Mouse (Mus musculus): Measurements from ENCODE around the gene Lsp1. TPM values are rescaled to one million over a fixed set of nuclear protein-coding genes. Genes with fewer than 3 reads are reported as not detected.
A peak's percentile ranks its signal among the peaks of the same experiment; 100 is the strongest.

Lsp1 gene
- polyA plus RNA-seq, 1 experiment, result 159 TPM

- H3K4me1 ChIP-seq (ENCODE audit: control insufficient read depth, insufficient read depth, low read length), result peaks cover 33% of the 10 kb centered on the region
- TF ChIP-seq CTCF (IDR thresholded peaks at IDR 0.05; ENCODE audit: borderline replicate concordance, insufficient read depth, low read length) (no peak), POLR2A (IDR thresholded peaks at IDR 0.05; ENCODE audit: low read depth, low read length) (no peak)
- H3K4me3 ChIP-seq (ENCODE audit: insufficient read depth, low read length), result no peak overlapping the region
- H3K27ac ChIP-seq (ENCODE audit: insufficient read depth, low read length), result peak overlapping the region; percentile 96
Measured at GRCm38 (mm10) chr7:142479886-142480285, 19.3 kb downstream of the Lsp1 start.

- peaks cover 38% of the 10 kb centered on the region for H3K4me1 ChIP-seq (ENCODE audit: control insufficient read depth, insufficient read depth, low read length)
- no peak overlapping the region for H3K4me3 ChIP-seq (ENCODE audit: insufficient read depth, low read length)
- TF ChIP-seq POLR2A (IDR thresholded peaks at IDR 0.05; ENCODE audit: low read depth, low read length) (no peak), CTCF (IDR thresholded peaks at IDR 0.05; ENCODE audit: borderline replicate concordance, insufficient read depth, low read length) (no peak)
Measured at GRCm38 (mm10) chr7:142480661-142481060, 20.1 kb downstream of the Lsp1 start.

DNA sequence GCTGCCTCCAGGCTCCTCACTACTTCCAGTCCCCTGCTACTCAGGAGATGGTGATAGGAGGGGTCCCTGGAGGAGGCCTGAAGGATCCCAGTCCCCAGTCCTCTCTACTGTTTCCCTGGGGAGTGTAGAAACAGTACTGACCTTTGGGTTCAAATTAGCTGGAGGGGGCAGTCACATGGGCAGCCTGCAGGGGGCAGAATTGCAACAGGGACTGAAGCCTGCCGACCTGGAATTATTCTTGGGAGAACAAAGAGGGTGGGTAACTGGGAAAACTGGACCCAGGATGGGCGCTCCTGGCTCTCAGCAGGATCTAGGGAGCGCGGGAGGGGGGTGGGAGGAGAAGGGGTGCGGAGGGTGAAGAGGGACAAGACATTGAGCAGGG, 20.6 kb downstream of the Lsp1 start:
- Histone ChIP-seq H3K4me1 (ENCODE audit: control insufficient read depth, insufficient read depth, low read length) (peaks cover 38% of the 10 kb centered on the region), H3K4me3 (ENCODE audit: insufficient read depth, low read length) (no peak overlapping the region), H3K27ac (ENCODE audit: insufficient read depth, low read length) (peak overlapping the region; percentile 96)
- 0 out of 2 replicates have a peak, but pooled peaks have one; percentile 40 for TF ChIP-seq CTCF (IDR thresholded peaks at IDR 0.05; ENCODE audit: borderline replicate concordance, insufficient read depth, low read length)
- TF ChIP-seq POLR2A (IDR thresholded peaks at IDR 0.05; ENCODE audit: low read depth, low read length), result 0 out of 2 replicates have a peak, but pooled peaks have one; percentile 9

More at GRCm38 (mm10) chr7:142480661-142481060, 20.1 kb downstream of the Lsp1 start:
- H3K27ac ChIP-seq (ENCODE audit: insufficient read depth, low read length), result peak overlapping the region; percentile 96

GRCm38 (mm10) chr7:142481568-142482255, 21.1 kb downstream of the Lsp1 start:
- Histone ChIP-seq H3K27ac (ENCODE audit: insufficient read depth, low read length) (peak overlapping the region; percentile 96), H3K4me3 (ENCODE audit: insufficient read depth, low read length) (no peak overlapping the region), H3K4me1 (ENCODE audit: control insufficient read depth, insufficient read depth, low read length) (peaks cover 38% of the 10 kb centered on the region)
- TF ChIP-seq POLR2A (IDR thresholded peaks at IDR 0.05; ENCODE audit: low read depth, low read length) (no peak; the same call in 1 of the 2 replicates), CTCF (IDR thresholded peaks at IDR 0.05; ENCODE audit: borderline replicate concordance, insufficient read depth, low read length) (no peak)

GRCm38 (mm10) chr7:142482256-142482609, 21.6 kb downstream of the Lsp1 start:
- H3K4me3 ChIP-seq (ENCODE audit: insufficient read depth, low read length), result no peak overlapping the region
- peak overlapping the region; percentile 96 for H3K27ac ChIP-seq (ENCODE audit: insufficient read depth, low read length)
- peak; percentile 38; the same call in 1 of the 2 replicates for TF ChIP-seq POLR2A (IDR thresholded peaks at IDR 0.05; ENCODE audit: low read depth, low read length)
- no peak for TF ChIP-seq CTCF (IDR thresholded peaks at IDR 0.05; ENCODE audit: borderline replicate concordance, insufficient read depth, low read length)
- H3K4me1 ChIP-seq (ENCODE audit: control insufficient read depth, insufficient read depth, low read length), result peaks cover 38% of the 10 kb centered on the region

DNA sequence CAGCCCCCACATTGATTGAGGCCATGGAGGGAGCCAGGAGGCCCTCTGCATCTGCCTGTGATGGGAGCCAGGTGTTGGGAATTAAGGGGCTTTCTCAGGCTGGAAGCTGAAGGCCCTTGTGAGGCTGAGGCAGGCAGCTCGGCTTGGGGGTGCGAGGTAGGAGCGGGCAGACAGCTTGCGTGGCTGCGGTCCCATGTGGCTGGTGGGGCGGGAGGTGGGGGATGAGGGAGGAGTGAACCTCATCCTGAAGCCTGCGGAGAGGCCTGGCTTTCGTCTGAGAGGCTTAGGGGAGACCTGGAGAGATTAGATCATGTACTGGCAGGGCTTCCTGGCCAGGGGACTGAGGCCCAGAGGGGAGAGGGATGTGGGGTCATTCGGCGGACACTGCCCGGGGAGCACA, 22.5 kb downstream of the Lsp1 start:
- Histone ChIP-seq H3K4me1 (ENCODE audit: control insufficient read depth, insufficient read depth, low read length) (peaks cover 38% of the 10 kb centered on the region), H3K4me3 (ENCODE audit: insufficient read depth, low read length) (no peak overlapping the region), H3K27ac (ENCODE audit: insufficient read depth, low read length) (peak overlapping the region; percentile 96)
- TF ChIP-seq CTCF (IDR thresholded peaks at IDR 0.05; ENCODE audit: borderline replicate concordance, insufficient read depth, low read length), result no peak
- TF ChIP-seq POLR2A (IDR thresholded peaks at IDR 0.05; ENCODE audit: low read depth, low read length), result no peak

DNA sequence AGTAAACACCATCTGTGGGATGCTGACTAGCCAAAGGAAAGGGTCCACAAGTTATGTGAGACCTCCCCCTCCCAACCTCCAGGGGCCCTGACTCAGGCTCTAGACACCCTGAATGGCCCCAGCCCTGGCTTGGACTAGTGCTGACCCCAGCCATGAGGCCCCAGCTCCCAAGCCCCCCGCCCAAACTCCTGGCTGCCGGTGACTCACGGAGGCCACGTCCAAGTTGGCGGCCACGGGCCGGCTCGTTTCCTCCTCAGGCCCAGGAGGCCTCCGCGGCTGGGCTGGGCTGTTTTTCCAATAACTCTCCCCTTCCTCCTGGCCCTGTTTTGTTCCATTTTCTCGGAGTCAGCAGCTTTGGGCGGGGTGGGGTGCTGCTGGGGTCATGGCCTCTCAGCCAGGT, 24.2 kb downstream of the Lsp1 start:
- Histone ChIP-seq H3K27ac (ENCODE audit: insufficient read depth, low read length) (peak overlapping the region; percentile 96), H3K4me1 (ENCODE audit: control insufficient read depth, insufficient read depth, low read length) (peaks cover 38% of the 10 kb centered on the region), H3K4me3 (ENCODE audit: insufficient read depth, low read length) (no peak overlapping the region)
- TF ChIP-seq CTCF (IDR thresholded peaks at IDR 0.05; ENCODE audit: borderline replicate concordance, insufficient read depth, low read length), result no peak
- TF ChIP-seq POLR2A (IDR thresholded peaks at IDR 0.05; ENCODE audit: low read depth, low read length), result no peak

GRCm38 (mm10) chr7:142486751-142487162, 26.1 kb downstream of the Lsp1 start:
- H3K27ac ChIP-seq (ENCODE audit: insufficient read depth, low read length), result peak overlapping the region; percentile 15; the same call in 1 of the 2 replicates
- H3K4me1 ChIP-seq (ENCODE audit: control insufficient read depth, insufficient read depth, low read length), result peaks cover 24% of the 10 kb centered on the region
- TF ChIP-seq POLR2A (IDR thresholded peaks at IDR 0.05; ENCODE audit: low read depth, low read length), result no peak
- TF ChIP-seq CTCF (IDR thresholded peaks at IDR 0.05; ENCODE audit: borderline replicate concordance, insufficient read depth, low read length), result no peak
- no peak overlapping the region for H3K4me3 ChIP-seq (ENCODE audit: insufficient read depth, low read length)

DNA sequence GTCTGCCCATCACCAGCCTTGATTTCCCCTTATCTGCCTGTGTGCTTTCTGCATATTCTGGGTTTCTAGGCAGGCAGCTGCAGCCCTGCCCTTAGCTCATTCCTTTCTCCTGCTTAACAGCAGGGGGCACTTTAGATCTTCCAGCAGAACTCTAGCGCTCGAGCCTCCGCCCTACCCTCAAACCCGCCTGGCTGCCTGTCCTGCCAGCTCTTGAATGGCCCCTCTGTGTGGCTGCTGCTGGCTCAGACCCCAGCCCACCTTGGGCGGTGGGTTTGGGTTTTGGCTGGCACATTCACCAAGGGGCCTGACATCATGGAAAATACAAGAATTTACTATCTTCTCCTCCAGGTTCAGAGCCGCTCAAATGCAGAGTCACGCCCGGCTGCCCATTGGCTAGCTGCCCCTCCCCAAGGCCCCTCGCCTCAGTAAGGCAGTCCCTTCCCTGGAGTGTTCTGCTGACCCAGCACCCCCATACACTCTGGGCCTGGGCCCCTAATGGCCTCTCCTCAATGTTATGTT, 26.8 kb downstream of the Lsp1 start:
- peak overlapping the region; percentile 15; the same call in 1 of the 2 replicates for H3K27ac ChIP-seq (ENCODE audit: insufficient read depth, low read length)
- H3K4me3 ChIP-seq (ENCODE audit: insufficient read depth, low read length), result no peak overlapping the region
- peaks cover 21% of the 10 kb centered on the region for H3K4me1 ChIP-seq (ENCODE audit: control insufficient read depth, insufficient read depth, low read length)

DNA sequence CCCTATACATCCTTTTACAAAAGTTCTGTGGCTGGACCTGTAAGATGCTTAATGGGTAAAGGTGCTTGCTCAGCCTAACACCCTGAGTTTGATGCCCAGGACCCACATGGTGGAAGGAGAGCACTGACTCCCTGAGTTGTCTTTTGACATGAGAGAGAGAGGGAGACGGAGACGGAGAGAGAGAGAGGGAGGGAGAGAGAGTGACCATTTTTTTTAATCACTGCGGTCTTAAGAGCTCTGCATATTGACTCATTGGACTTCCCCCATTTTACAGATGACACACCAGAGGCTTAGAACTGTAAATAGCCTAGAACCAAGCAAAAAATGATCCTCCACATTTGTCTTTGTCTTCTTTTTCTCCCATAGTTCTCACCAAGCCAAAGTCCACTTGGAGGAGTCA, 27.4 kb downstream of the Lsp1 start:
- Histone ChIP-seq H3K4me1 (ENCODE audit: control insufficient read depth, insufficient read depth, low read length) (peaks cover 15% of the 10 kb centered on the region), H3K27ac (ENCODE audit: insufficient read depth, low read length) (no peak overlapping the region), H3K4me3 (ENCODE audit: insufficient read depth, low read length) (no peak overlapping the region)
- no peak for TF ChIP-seq CTCF (IDR thresholded peaks at IDR 0.05; ENCODE audit: borderline replicate concordance, insufficient read depth, low read length)
- no peak for TF ChIP-seq POLR2A (IDR thresholded peaks at IDR 0.05; ENCODE audit: low read depth, low read length)

More for the DNA sequence above, 26.8 kb downstream of the Lsp1 start:
- TF ChIP-seq POLR2A (IDR thresholded peaks at IDR 0.05; ENCODE audit: low read depth, low read length) (no peak), CTCF (IDR thresholded peaks at IDR 0.05; ENCODE audit: borderline replicate concordance, insufficient read depth, low read length) (0 out of 2 replicates have a peak, but pooled peaks have one; percentile 32)

Measured in embryonic fibroblast, embryonic 13.5 days (primary cell).